Mouse (Mus musculus) testis, adult 2 months (tissue): ENCODE measurements around the gene Ppt1.

Source experiments
- CTCF ChIP-seq: fragments of 200-500 bp; IDR thresholded peaks from 2 replicates; pipeline ENCODE4 v1.5.1; 2012; ENCODE audit warnings: low read depth, mild to moderate bottlenecking, inconsistent platforms, low read length, moderate library complexity; ENCODE audit not compliant: control insufficient read depth, insufficient read depth, insufficient replicate concordance
- POLR2A ChIP-seq: fragments of 200-500 bp; IDR thresholded peaks from 2 replicates; pipeline ENCODE4 v1.6.1; 2012; ENCODE audit warnings: low read depth, mild to moderate bottlenecking, inconsistent platforms, low read length, moderate library complexity; ENCODE audit not compliant: control insufficient read depth

DNA sequence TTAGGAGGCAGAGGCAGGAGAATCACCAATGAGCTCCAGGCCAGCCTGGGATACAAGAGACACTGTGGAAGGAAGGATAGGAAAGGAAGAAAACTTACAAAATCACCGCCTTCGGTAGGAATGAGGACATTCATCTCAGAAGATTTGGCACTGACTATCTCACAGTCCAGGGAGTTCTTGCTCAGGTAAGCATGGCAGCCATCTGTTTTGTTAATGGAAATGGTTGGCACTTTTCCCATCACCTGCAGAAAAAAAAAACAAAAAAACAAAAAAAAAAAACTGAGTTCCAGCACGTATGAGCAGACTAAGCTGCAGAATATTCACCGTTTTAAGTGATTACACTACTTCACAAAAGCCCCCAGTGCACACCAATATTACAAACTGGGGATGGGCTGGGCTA is 25.8 kb downstream of the Ppt1 start:
- TF ChIP-seq CTCF, result no peak
- no peak for TF ChIP-seq POLR2A
